8 mouse cellular contexts compared by ENCODE assay signal in genomic region chr9:70502284-70503014, GRCm38 (mm10). TPM values are rescaled to one million over a fixed set of nuclear protein-coding genes. Genes with fewer than 3 reads are reported as not detected.
A peak's percentile ranks its signal among the peaks of the same experiment; 100 is the strongest.
DNase-seq lines count a peak whose midpoint lies in the region; ATAC-seq and TF ChIP-seq lines count a peak whose summit lies in the region.

No protein-coding gene starts in this region.

- DNase-seq in heart, postnatal 25 days (ENCODE audit: low spot score): no peak
- DNase-seq in gastrocnemius, adult 18-20 months (ENCODE audit: low spot score): no peak

- peak overlapping the region; percentile 98 for H3K9ac ChIP-seq in heart, embryonic 11.5 days (ENCODE audit: low read depth, low read length)
- H3K9ac ChIP-seq in forebrain, embryonic 13.5 days: peak overlapping the region; percentile 97
- H3K9ac ChIP-seq in liver, embryonic 16.5 days (ENCODE audit: low read depth, low read length): peak overlapping the region; percentile 97

- H3ac ChIP-seq in C2C12 (ENCODE audit: control insufficient read depth, insufficient read length, low read depth): peak overlapping the region; percentile 56

- no peaks in the 10 kb centered on the region for H3K36me3 ChIP-seq in heart, embryonic 11.5 days (ENCODE audit: control insufficient read depth, insufficient read depth, low read length)
- H3K36me3 ChIP-seq in C2C12 (ENCODE audit: control insufficient read depth, insufficient read depth): no peaks in the 10 kb centered on the region
- H3K36me3 ChIP-seq in forebrain, embryonic 13.5 days (ENCODE audit: poor library complexity, severe bottlenecking): peaks cover 4% of the 10 kb centered on the region; the same call in 1 of the 2 replicates
- H3K36me3 ChIP-seq in liver, embryonic 16.5 days (ENCODE audit: control insufficient read depth, insufficient read depth): no peaks in the 10 kb centered on the region

- peaks cover 52% of the 10 kb centered on the region for H3K79me3 ChIP-seq in C2C12 (ENCODE audit: low read depth)

- no peak for ATAC-seq in heart, embryonic 11.5 days (replicated peaks; ENCODE audit: insufficient number of reproducible peaks, low FRiP score, low TSS enrichment)
- no peak for ATAC-seq in forebrain, embryonic 13.5 days
- ATAC-seq in liver, embryonic 16.5 days (ENCODE audit: low read depth): no peak
- ATAC-seq in erythroid progenitor cell, adult 5-6 weeks (replicated peaks; ENCODE audit: low FRiP score, poor library complexity, severe bottlenecking): no peak
- ATAC-seq in activated CD4-positive, CD25-positive, alpha-beta regulatory T cell, adult 4 months: no peak

- no peaks in the 10 kb centered on the region for H3K27me3 ChIP-seq in heart, embryonic 11.5 days (ENCODE audit: control insufficient read depth, insufficient read depth, low read length)
- H3K27me3 ChIP-seq in C2C12 (ENCODE audit: control insufficient read depth, insufficient read depth, insufficient read length): no peaks in the 10 kb centered on the region
- H3K27me3 ChIP-seq in forebrain, embryonic 13.5 days: no peaks in the 10 kb centered on the region
- H3K27me3 ChIP-seq in liver, embryonic 16.5 days (ENCODE audit: control insufficient read depth, insufficient read depth, low read depth, low read length): no peaks in the 10 kb centered on the region

- H3K27ac ChIP-seq in heart, embryonic 11.5 days (ENCODE audit: low read depth, low read length): peak overlapping the region; percentile 99
- H3K27ac ChIP-seq in forebrain, embryonic 13.5 days: peak overlapping the region; percentile 98
- peak overlapping the region; percentile 98 for H3K27ac ChIP-seq in liver, embryonic 16.5 days (ENCODE audit: low read length)

- no peak for TF ChIP-seq CTCF in C2C12 (IDR thresholded peaks at IDR 0.05; ENCODE audit: control insufficient read depth, insufficient read depth, insufficient read length)

- H3K4me1 ChIP-seq in heart, embryonic 11.5 days (ENCODE audit: control insufficient read depth, insufficient read depth, low read length): peaks cover 11% of the 10 kb centered on the region; the same call in 1 of the 2 replicates
- peaks cover 18% of the 10 kb centered on the region for H3K4me1 ChIP-seq in forebrain, embryonic 13.5 days
- H3K4me1 ChIP-seq in liver, embryonic 16.5 days (ENCODE audit: control insufficient read depth, low read depth, low read length): peaks cover 11% of the 10 kb centered on the region

- H3K79me2 ChIP-seq in C2C12 (ENCODE audit: control insufficient read depth, insufficient read depth): peaks cover 61% of the 10 kb centered on the region

- 37% methylated on average over 10 of the region's 10 CpGs for WGBS in heart, embryonic 11.5 days (ENCODE audit: insufficient replicate concordance)
- 36% methylated on average over 10 of the region's 10 CpGs for WGBS in forebrain, embryonic 13.5 days
- WGBS in liver, embryonic 16.5 days (ENCODE audit: insufficient replicate concordance): 25% methylated on average over 10 of the region's 10 CpGs

- H3K4me3 ChIP-seq in heart, embryonic 11.5 days (ENCODE audit: low read depth, low read length): peak overlapping the region; percentile 98
- H3K4me3 ChIP-seq in C2C12 (ENCODE audit: insufficient read depth, poor library complexity, severe bottlenecking): peak overlapping the region; percentile 71
- peak overlapping the region; percentile 95 for H3K4me3 ChIP-seq in forebrain, embryonic 13.5 days
- peak overlapping the region; percentile 97 for H3K4me3 ChIP-seq in liver, embryonic 16.5 days (ENCODE audit: low read depth, low read length)

- no peaks in the 10 kb centered on the region for H3K9me3 ChIP-seq in heart, embryonic 11.5 days (replicated peaks; ENCODE audit: control insufficient read depth, low read length)
- H3K9me3 ChIP-seq in forebrain, embryonic 13.5 days (replicated peaks): no peaks in the 10 kb centered on the region
- no peaks in the 10 kb centered on the region for H3K9me3 ChIP-seq in liver, embryonic 16.5 days (replicated peaks; ENCODE audit: control insufficient read depth, low read length)

- H3K4me2 ChIP-seq in heart, embryonic 11.5 days: peak overlapping the region; percentile 67
- peak overlapping the region; percentile 71 for H3K4me2 ChIP-seq in forebrain, embryonic 13.5 days
- H3K4me2 ChIP-seq in liver, embryonic 16.5 days (ENCODE audit: low read depth, low read length): peak overlapping the region; percentile 74

- intact Hi-C loops in heart, postnatal 25 days (cut with DNase I): loop anchor here (5.0 kb wide), 1 partner anchor 80 kb away; the partner anchor contains the start of gene Ccnb2

TF ChIP-seq in C2C12, 6 proteins besides CTCF, POLR2A, EP300 and RAD21:
- TF ChIP-seq MYOG (IDR thresholded peaks at IDR 0.05; ENCODE audit: control insufficient read depth, extremely low read depth, insufficient read length): no peak

RNA-seq across cellular contexts. Expression of gene Rnf111, which starts 1.1 kb away (rescaled TPM):
- 25.2 and 26.0 TPM in 2 replicates for polyA plus RNA-seq in heart, embryonic 11.5 days (2014; fragmentation: Nextera tagmentation; extraction: Ambion mirVana)
- 10 to 100 TPM; 18.4 to 21.2 TPM for total RNA-seq in heart, postnatal 25 days (2021)
- polyA plus RNA-seq in C2C12 (2012; fragmentation: generic; extraction: Trizol): 10.4 TPM
- 35.1 and 35.7 TPM in 2 replicates for polyA plus RNA-seq in forebrain, embryonic 13.5 days (2015; fragmentation: Nextera tagmentation; extraction: Ambion mirVana)
- 6.9 and 7.9 TPM in 2 replicates for polyA plus RNA-seq in liver, embryonic 16.5 days (2015; fragmentation: Nextera tagmentation; extraction: Ambion mirVana)
- 46.1 and 61.6 TPM in 2 replicates for total RNA-seq in erythroid progenitor cell, adult 5-6 weeks (2015; ENCODE audit: low replicate concordance)
- 24.9 and 31.6 TPM in 2 replicates for total RNA-seq in erythroid progenitor cell, adult 5-6 weeks (2017; ENCODE audit: low replicate concordance)
- polyA plus RNA-seq in activated CD4-positive, CD25-positive, alpha-beta regulatory T cell, adult 4 months (2017; shearing (Covaris generic)): 10 to 100 TPM; 24.5 to 26.4 TPM
- 10 to 100 TPM; 12.0 to 13.4 TPM for total RNA-seq in gastrocnemius, adult 18-20 months (2021)

RNA-seq across cellular contexts. Expression of gene Sltm, which starts 40.1 kb away (rescaled TPM):
- polyA plus RNA-seq in heart, embryonic 11.5 days (2014; fragmentation: Nextera tagmentation; extraction: Ambion mirVana): 40.6 and 48.3 TPM in 2 replicates
- total RNA-seq in heart, postnatal 25 days (2021): 10 to 100 TPM; 19.9 to 20.8 TPM
- 11.3 TPM for polyA plus RNA-seq in C2C12 (2012; fragmentation: generic; extraction: Trizol)
- 72.7 and 73.5 TPM in 2 replicates for polyA plus RNA-seq in forebrain, embryonic 13.5 days (2015; fragmentation: Nextera tagmentation; extraction: Ambion mirVana)
- 14.9 and 16.1 TPM in 2 replicates for polyA plus RNA-seq in liver, embryonic 16.5 days (2015; fragmentation: Nextera tagmentation; extraction: Ambion mirVana)
- 44.3 and 69.6 TPM in 2 replicates for total RNA-seq in erythroid progenitor cell, adult 5-6 weeks (2015; ENCODE audit: low replicate concordance)
- 62.0 and 82.7 TPM in 2 replicates for total RNA-seq in erythroid progenitor cell, adult 5-6 weeks (2017; ENCODE audit: low replicate concordance)
- polyA plus RNA-seq in activated CD4-positive, CD25-positive, alpha-beta regulatory T cell, adult 4 months (2017; shearing (Covaris generic)): 10 to 100 TPM; 57.6 to 83.6 TPM
- total RNA-seq in gastrocnemius, adult 18-20 months (2021): 10 to 100 TPM; 16.8 to 19.0 TPM
